Comparison of ENCODE assay signal across 8 mouse cellular contexts in the genomic region with DNA sequence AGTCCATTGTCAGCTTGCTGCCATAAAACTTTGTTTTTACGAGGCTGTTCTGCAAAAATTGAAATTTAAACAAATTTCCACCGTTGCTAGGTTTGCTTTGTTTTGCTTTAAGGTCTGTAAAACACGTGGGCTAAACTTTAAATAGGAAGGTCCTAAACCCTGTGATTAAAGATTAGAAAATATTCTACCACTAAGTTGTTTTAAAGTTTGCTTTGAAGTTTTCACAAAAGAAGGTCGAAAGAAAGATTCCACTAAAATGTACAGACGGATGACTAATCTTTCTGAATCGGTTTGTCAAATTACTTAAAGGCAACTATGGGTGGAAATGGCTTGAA. TPM values are rescaled to one million over a fixed set of nuclear protein-coding genes. Genes with fewer than 3 reads are reported as not detected.
DNase-seq lines count a peak whose midpoint lies in the region; ATAC-seq and TF ChIP-seq lines count a peak whose summit lies in the region.

A gene (plus strand): TSS at position 288 of the 335 bp plus-strand sequence.

- TF ChIP-seq CTCF in MEL (IDR thresholded peaks at IDR 0.05 in 2 of 3, conservative IDR thresholded peaks at IDR 0.05 in 1 of 3; ENCODE audit: control insufficient read depth in 1 of 3, insufficient read depth in 1 of 3, low read depth in 2 of 3, low read length in 3 of 3, poor library complexity in 1 of 3, severe bottlenecking in 1 of 3): no peak
- no peak for TF ChIP-seq CTCF in hindbrain, postnatal 0 days (IDR thresholded peaks at IDR 0.05; ENCODE audit: low read depth)

- TF ChIP-seq EP300 in MEL (IDR thresholded peaks at IDR 0.05; ENCODE audit: low read depth in 1 of 2, low read length in 2 of 2): no peak

- peaks cover 17% of the 10 kb centered on the region for H3K79me2 ChIP-seq in MEL (ENCODE audit: control insufficient read depth, insufficient read depth, low read length, poor library complexity)

- WGBS in kidney, embryonic 15.5 days: 0% methylated on average over 6 of the region's 6 CpGs
- WGBS in hindbrain, postnatal 0 days: under 1% methylated on average over 6 of the region's 6 CpGs
- WGBS in midbrain, embryonic 14.5 days: under 1% methylated on average over 6 of the region's 6 CpGs

- H3K36me3 ChIP-seq in kidney, embryonic 15.5 days: peaks cover 13% of the 10 kb centered on the region
- no peaks in the 10 kb centered on the region for H3K36me3 ChIP-seq in MEL (ENCODE audit: control insufficient read depth in 1 of 2, insufficient read depth in 2 of 2, low read length in 2 of 2)
- no peaks in the 10 kb centered on the region for H3K36me3 ChIP-seq in hindbrain, postnatal 0 days (ENCODE audit: insufficient read depth, low read length)
- peaks cover 7% of the 10 kb centered on the region for H3K36me3 ChIP-seq in midbrain, embryonic 14.5 days (ENCODE audit: control insufficient read depth, insufficient read depth, low read length)

- no peak for DNase-seq in kidney, postnatal 36 days
- DNase-seq in MEL (ENCODE audit: low read depth, low spot score) (no peak), MN1 (ENCODE audit: low spot score) (no peak)
- DNase-seq in hindbrain, postnatal 0 days (ENCODE audit: low spot score): no peak
- no peak for DNase-seq in midbrain, embryonic 14.5 days
- no peak for DNase-seq in urinary bladder, postnatal 10 days (ENCODE audit: low spot score)

- no peaks in the 10 kb centered on the region for H3K27me3 ChIP-seq in kidney, embryonic 15.5 days
- H3K27me3 ChIP-seq in MEL (ENCODE audit: control insufficient read depth in 1 of 2, insufficient read depth in 2 of 2, low read length in 2 of 2): no peaks in the 10 kb centered on the region
- no peaks in the 10 kb centered on the region for H3K27me3 ChIP-seq in hindbrain, postnatal 0 days (ENCODE audit: insufficient read depth, low read length)
- peaks cover 3% of the 10 kb centered on the region; the same call in 1 of the 2 replicates for H3K27me3 ChIP-seq in midbrain, embryonic 14.5 days (ENCODE audit: control insufficient read depth, insufficient read depth, low read length)

- TF ChIP-seq RAD21 in MEL (IDR thresholded peaks at IDR 0.05; ENCODE audit: low read depth, low read length): no peak

- no peaks in the 10 kb centered on the region for H3K9me3 ChIP-seq in kidney, embryonic 15.5 days (replicated peaks)
- no peaks in the 10 kb centered on the region for H3K9me3 ChIP-seq in MEL (replicated peaks; ENCODE audit: insufficient read depth, low read length)
- H3K9me3 ChIP-seq in hindbrain, postnatal 0 days (ENCODE audit: low read length): no peaks in the 10 kb centered on the region
- no peaks in the 10 kb centered on the region for H3K9me3 ChIP-seq in midbrain, embryonic 14.5 days (ENCODE audit: control insufficient read depth, low read length)

- no peak for ATAC-seq in kidney, embryonic 15.5 days (replicated peaks; ENCODE audit: low FRiP score)
- no peak for ATAC-seq in erythroid progenitor cell, adult 5-6 weeks (replicated peaks; ENCODE audit: low FRiP score, poor library complexity, severe bottlenecking)
- no peak for ATAC-seq in hindbrain, postnatal 0 days
- ATAC-seq in midbrain, embryonic 14.5 days (ENCODE audit: low FRiP score, low TSS enrichment): no peak

- no peak for TF ChIP-seq POLR2A in MEL (IDR thresholded peaks at IDR 0.05; ENCODE audit: control insufficient read depth in 1 of 2, insufficient read depth in 1 of 2, low read depth in 1 of 2, low read length in 2 of 2, poor library complexity in 1 of 2)

- H3K27ac ChIP-seq in kidney, embryonic 15.5 days: peak within 1 kb of the TSS; percentile 100
- peak within 1 kb of the TSS; percentile 82 for H3K27ac ChIP-seq in MEL (ENCODE audit: control insufficient read depth, low read depth, low read length)
- peak within 1 kb of the TSS; percentile 87 for H3K27ac ChIP-seq in hindbrain, postnatal 0 days
- H3K27ac ChIP-seq in midbrain, embryonic 14.5 days (replicated peaks; ENCODE audit: low read depth, low read length): peak within 1 kb of the TSS; percentile 99

- H3K4me3 ChIP-seq in kidney, embryonic 15.5 days (replicated peaks): peak within 1 kb of the TSS; percentile 84
- H3K4me3 ChIP-seq in MEL (ENCODE audit: control insufficient read depth in 1 of 2, insufficient read depth in 1 of 2, low read depth in 2 of 2, low read length in 2 of 2): peak within 1 kb of the TSS; percentile 69 to 89
- peak within 1 kb of the TSS; percentile 62 for H3K4me3 ChIP-seq in hindbrain, postnatal 0 days (ENCODE audit: low read length)
- H3K4me3 ChIP-seq in midbrain, embryonic 14.5 days (replicated peaks; ENCODE audit: low read depth, low read length): peak within 1 kb of the TSS; percentile 84

- H3K9ac ChIP-seq in kidney, embryonic 15.5 days: peak within 1 kb of the TSS; percentile 92
- H3K9ac ChIP-seq in MEL (ENCODE audit: control insufficient read depth, low read depth, low read length, poor library complexity, severe bottlenecking): peak within 1 kb of the TSS; percentile 89
- H3K9ac ChIP-seq in hindbrain, postnatal 0 days (replicated peaks; ENCODE audit: low read length): peak within 1 kb of the TSS; percentile 81
- H3K9ac ChIP-seq in midbrain, embryonic 14.5 days (replicated peaks; ENCODE audit: low read length): peak within 1 kb of the TSS; percentile 98

- H3K4me2 ChIP-seq in kidney, embryonic 15.5 days: peak within 1 kb of the TSS; percentile 94
- H3K4me2 ChIP-seq in hindbrain, postnatal 0 days (ENCODE audit: low read depth, low read length): peak within 1 kb of the TSS; percentile 94
- peak within 1 kb of the TSS; percentile 84 for H3K4me2 ChIP-seq in midbrain, embryonic 14.5 days (ENCODE audit: low read length)

- H3K4me1 ChIP-seq in kidney, embryonic 15.5 days: peaks cover 21% of the 10 kb centered on the region; the same call in 1 of the 2 replicates
- no peaks in the 10 kb centered on the region for H3K4me1 ChIP-seq in MEL (ENCODE audit: control insufficient read depth in 1 of 2, insufficient read depth in 2 of 2, low read length in 2 of 2)
- H3K4me1 ChIP-seq in hindbrain, postnatal 0 days (ENCODE audit: insufficient read depth, low read length): 0 out of 2 replicates have a peak, but pooled peaks cover 3% of the 10 kb centered on the region
- H3K4me1 ChIP-seq in midbrain, embryonic 14.5 days (ENCODE audit: control insufficient read depth, insufficient read depth, low read length): peaks cover 21% of the 10 kb centered on the region

TF ChIP-seq in MEL, 35 proteins besides CTCF, POLR2A, EP300 and RAD21:
- no peak for TF ChIP-seq POLR2AphosphoS5 (IDR thresholded peaks at IDR 0.05; ENCODE audit: borderline replicate concordance, low read depth, low read length)
- TF ChIP-seq NELFE (IDR thresholded peaks at IDR 0.05; ENCODE audit: low read depth, low read length): 0 out of 2 replicates have a peak, but pooled peaks have one; percentile 8
- no peak for TF ChIP-seq MAFK (IDR thresholded peaks at IDR 0.05; ENCODE audit: borderline replicate concordance, low read depth, low read length)
- TF ChIP-seq ZKSCAN1 (IDR thresholded peaks at IDR 0.05; ENCODE audit: low read depth, low read length): no peak
- TF ChIP-seq HCFC1 (IDR thresholded peaks at IDR 0.05; ENCODE audit: low read depth, low read length): peak; percentile 5; the same call in 1 of the 2 replicates
- no peak for TF ChIP-seq ELF1 (IDR thresholded peaks at IDR 0.05; ENCODE audit: low read depth, low read length)
- TF ChIP-seq UBTF (IDR thresholded peaks at IDR 0.05; ENCODE audit: borderline replicate concordance, insufficient read depth, low read depth, low read length): 0 out of 2 replicates have a peak, but pooled peaks have one; percentile 63
- TF ChIP-seq TBP (IDR thresholded peaks at IDR 0.05; ENCODE audit: low read depth, low read length): no peak
- peak; percentile 93 for TF ChIP-seq MYC (IDR thresholded peaks at IDR 0.05; ENCODE audit: low read depth, low read length)
- no peak for TF ChIP-seq JUND (IDR thresholded peaks at IDR 0.05; ENCODE audit: low read depth, low read length)
- TF ChIP-seq MYB (IDR thresholded peaks at IDR 0.05; ENCODE audit: low read depth, low read length): 0 out of 2 replicates have a peak, but pooled peaks have one; percentile 1
- no peak for TF ChIP-seq USF2 (IDR thresholded peaks at IDR 0.05; ENCODE audit: borderline replicate concordance in 1 of 2, insufficient read depth in 1 of 2, low read depth in 1 of 2, low read length in 2 of 2)
- TF ChIP-seq MAX (IDR thresholded peaks at IDR 0.05; ENCODE audit: low read length): peak; percentile 84
- no peak for TF ChIP-seq BHLHE40 (IDR thresholded peaks at IDR 0.05; ENCODE audit: borderline replicate concordance, low read depth, low read length)
- TF ChIP-seq SIN3A (IDR thresholded peaks at IDR 0.05; ENCODE audit: low read length): peak; percentile 70; the same call in 1 of the 2 replicates
- peak; percentile 81 for TF ChIP-seq MXI1 (IDR thresholded peaks at IDR 0.05; ENCODE audit: low read depth, low read length)

RNA-seq across cellular contexts. Expression of the gene that starts here (rescaled TPM):
- polyA plus RNA-seq in kidney, embryonic 15.5 days (2015; fragmentation: Nextera tagmentation; extraction: Ambion mirVana): 425 and 436 TPM in 2 replicates
- total RNA-seq in MEL (2012; rRNA removed): 96.6 and 119 TPM in 2 replicates
- polyA plus RNA-seq in MEL (2012; ENCODE audit: insufficient read depth in 1 of 2, insufficient read length in 2 of 2, low read depth in 1 of 2, low replicate concordance in 2 of 2, missing spikeins in 1 of 2): 100 to 1,000 TPM in 1 of 2 experiments, not detected in 1; 181 TPM
- total RNA-seq in erythroid progenitor cell, adult 5-6 weeks (2015; ENCODE audit: low replicate concordance): 6,032 and 6,430 TPM in 2 replicates
- 6,106 and 7,183 TPM in 2 replicates for total RNA-seq in erythroid progenitor cell, adult 5-6 weeks (2017; ENCODE audit: low replicate concordance)
- total RNA-seq in hindbrain, postnatal 0 days (2014; rRNA removed): 322 and 324 TPM in 2 replicates
- 258 and 286 TPM in 2 replicates for polyA plus RNA-seq in hindbrain, postnatal 0 days (2015; fragmentation: Nextera tagmentation; extraction: Ambion mirVana)
- polyA plus RNA-seq in midbrain, embryonic 14.5 days (2014; fragmentation: Nextera tagmentation; extraction: Ambion mirVana): 1,113 and 1,163 TPM in 2 replicates

Comparison
In these comparisons a context has a peak if more than half of its experiments do, and no peak if none do; other contexts are left out.
1. RNA of the gene that starts here (total RNA-seq): 6,032 to 7,183 TPM in erythroid progenitor cell, adult 5-6 weeks; 322 to 324 TPM in hindbrain, postnatal 0 days and 96.6 to 119 TPM in MEL; every median in the first group is over 10 times any median in the second.
2. Peak in every context shown above with its lines, with median percentiles within 50 percentile points of each other: H3K27ac ChIP-seq, H3K4me2 ChIP-seq, H3K4me3 ChIP-seq and H3K9ac ChIP-seq.